Comparison of ENCODE assay signal across 7 mouse cellular contexts in genomic region chr5:142937956-142938727, GRCm38 (mm10). TPM values are rescaled to one million over a fixed set of nuclear protein-coding genes. Genes with fewer than 3 reads are reported as not detected.
DNase-seq lines count a peak whose midpoint lies in the region; ATAC-seq lines count a peak whose summit lies in the region.

No protein-coding gene starts in this region.

- ATAC-seq in inflammation-experienced regulatory T-cells, adult 6 months = peak; percentile 48
- ATAC-seq in erythroid progenitor cell, adult 5-6 weeks (replicated peaks; ENCODE audit: low FRiP score, poor library complexity, severe bottlenecking) = no peak

- DNase-seq in right cerebral cortex, postnatal 14 days = peak; percentile 32
- no peak for DNase-seq in right cerebral cortex, postnatal 25 days
- peak; percentile 90 for DNase-seq in c-Kit-positive CD71-positive TER-119-negative erythroid progenitor cells, embryonic 14.5 days (ENCODE audit: low read depth)
- peak; percentile 62 for DNase-seq in lung, postnatal 36 days
- no peak for DNase-seq in urinary bladder, adult 18-20 months (ENCODE audit: low spot score in 2 of 2)

RNA-seq across cellular contexts. Expression of gene Fscn1, which starts 22.0 kb away (rescaled TPM):
- polyA plus RNA-seq in inflammation-experienced regulatory T-cells, adult 6 months (2017; shearing (Covaris generic)) = 1 to 10 TPM in 1 of 3 experiments, not detected in 2; 1.2 TPM
- 0.84 TPM in 1 of 2 replicates, not detected in the other for total RNA-seq in erythroid progenitor cell, adult 5-6 weeks (2015; ENCODE audit: low replicate concordance)
- total RNA-seq in erythroid progenitor cell, adult 5-6 weeks (2017; ENCODE audit: low replicate concordance) = 5.1 TPM in 1 of 2 replicates, not detected in the other

RNA-seq across cellular contexts. Expression of gene Actb, which starts 31.6 kb away (rescaled TPM):
- polyA plus RNA-seq in inflammation-experienced regulatory T-cells, adult 6 months (2017; shearing (Covaris generic)) = over 10,000 TPM; 20,020 to 68,742 (median 52,499) TPM
- total RNA-seq in erythroid progenitor cell, adult 5-6 weeks (2015; ENCODE audit: low replicate concordance) = 4,902 and 5,552 TPM in 2 replicates
- total RNA-seq in erythroid progenitor cell, adult 5-6 weeks (2017; ENCODE audit: low replicate concordance) = 1,509 and 1,723 TPM in 2 replicates

RNA-seq across cellular contexts. Expression of gene Fbxl18, which starts 42.9 kb away (rescaled TPM):
- polyA plus RNA-seq in inflammation-experienced regulatory T-cells, adult 6 months (2017; shearing (Covaris generic)) = 1 to 10 TPM; 4.6 to 5.8 (median 5.5) TPM
- 0.42 and 4.0 TPM in 2 replicates for total RNA-seq in erythroid progenitor cell, adult 5-6 weeks (2015; ENCODE audit: low replicate concordance)
- total RNA-seq in erythroid progenitor cell, adult 5-6 weeks (2017; ENCODE audit: low replicate concordance) = 2.4 and 2.7 TPM in 2 replicates

Comparison
In these comparisons a context has a peak if more than half of its experiments do, and no peak if none do; other contexts are left out.
1. DNase-seq: peak in right cerebral cortex, postnatal 14 days (single experiment), c-Kit-positive CD71-positive TER-119-negative erythroid progenitor cells, embryonic 14.5 days (single experiment) and lung, postnatal 36 days (single experiment); none in right cerebral cortex, postnatal 25 days (single experiment) and urinary bladder, adult 18-20 months (0 of 2).